ENCODE assay signal across 11 mouse cellular contexts in genomic region chr17:48976611-48977022, GRCm38 (mm10). TPM values are rescaled to one million over a fixed set of nuclear protein-coding genes. Genes with fewer than 3 reads are reported as not detected.
DNase-seq lines count a peak whose midpoint lies in the region; ATAC-seq lines count a peak whose summit lies in the region.
"Had no signal": no experiment of that assay in that cellular context is flagged by ENCODE, and none has a peak within 500 bp of the region (broad histone marks: within the 10 kb centered on the region; RNA-seq: fewer than 3 reads in every experiment).

No protein-coding gene starts in this region.

- H3K9ac ChIP-seq in forebrain, embryonic 11.5 days (ENCODE audit: low read length) = 0 out of 2 replicates have a peak overlapping the region, but pooled peaks have one; percentile 32
- H3K9ac ChIP-seq in hindbrain, embryonic 13.5 days = no peak overlapping the region
- H3K9ac ChIP-seq: kidney, embryonic 15.5 days had no signal

- H3K36me3 ChIP-seq in forebrain, embryonic 11.5 days (ENCODE audit: control insufficient read depth, insufficient read depth, low read length) = no peaks in the 10 kb centered on the region
- no peaks in the 10 kb centered on the region for H3K36me3 ChIP-seq in hindbrain, embryonic 13.5 days
- H3K36me3 ChIP-seq: kidney, embryonic 15.5 days had no signal

- intact Hi-C loops in left cerebral cortex, postnatal 36 days (cut with DNase I) = no loop called here

- peaks cover 19% of the 10 kb centered on the region for H3K4me1 ChIP-seq in forebrain, embryonic 11.5 days (replicated peaks; ENCODE audit: control insufficient read depth, insufficient read depth, low read length)
- peaks cover 47% of the 10 kb centered on the region for H3K4me1 ChIP-seq in hindbrain, embryonic 13.5 days (replicated peaks)

- WGBS in forebrain, embryonic 11.5 days = 15% methylated on average over 5 of the region's 5 CpGs
- WGBS in hindbrain, embryonic 13.5 days = 17% methylated on average over 5 of the region's 5 CpGs

- no peak overlapping the region for H3K4me3 ChIP-seq in forebrain, embryonic 11.5 days (ENCODE audit: low read depth, low read length)
- no peak overlapping the region for H3K4me3 ChIP-seq in hindbrain, embryonic 13.5 days
- H3K4me3 ChIP-seq: kidney, embryonic 15.5 days had no signal

- H3K27ac ChIP-seq in forebrain, embryonic 11.5 days (ENCODE audit: low read depth, low read length) = peak overlapping the region; percentile 50; the same call in 1 of the 2 replicates
- H3K27ac ChIP-seq in hindbrain, embryonic 13.5 days = peak overlapping the region; percentile 87

- H3K9me3 ChIP-seq in forebrain, embryonic 11.5 days (ENCODE audit: control insufficient read depth, low read length) = no peaks in the 10 kb centered on the region
- no peaks in the 10 kb centered on the region for H3K9me3 ChIP-seq in hindbrain, embryonic 13.5 days
- H3K9me3 ChIP-seq: kidney, embryonic 15.5 days had no signal

- DNase-seq in forebrain, embryonic 11.5 days (ENCODE audit: low spot score) = peak; percentile 78
- peak; percentile 69 to 70 for DNase-seq in left cerebral cortex, postnatal 36 days (ENCODE audit: low spot score in 2 of 2)
- DNase-seq in right cerebral cortex, adult 2 months (ENCODE audit: low spot score in 2 of 2) = peak; percentile 75 to 84
- no peak for DNase-seq in gastrocnemius, postnatal 10 days
- DNase-seq in urinary bladder, postnatal 4 days (ENCODE audit: low spot score in 2 of 2) = no peak
- DNase-seq in thymus, postnatal 4 days = no peak

- no peak overlapping the region for H3K4me2 ChIP-seq in forebrain, embryonic 11.5 days (ENCODE audit: low read depth, low read length, severe bottlenecking)
- no peak overlapping the region for H3K4me2 ChIP-seq in hindbrain, embryonic 13.5 days
- H3K4me2 ChIP-seq: kidney, embryonic 15.5 days had no signal

- H3K27me3 ChIP-seq in forebrain, embryonic 11.5 days (ENCODE audit: control insufficient read depth, insufficient read depth, low read length) = no peaks in the 10 kb centered on the region
- H3K27me3 ChIP-seq in hindbrain, embryonic 13.5 days = 0 out of 2 replicates have a peak, but pooled peaks cover 5% of the 10 kb centered on the region
- H3K27me3 ChIP-seq: kidney, embryonic 15.5 days; Patski had no signal

- peak; percentile 84 for ATAC-seq in forebrain, embryonic 11.5 days (replicated peaks; ENCODE audit: low FRiP score)
- ATAC-seq in hindbrain, embryonic 13.5 days (ENCODE audit: low FRiP score) = peak; percentile 81
- ATAC-seq in erythroid progenitor cell, adult 5-6 weeks (replicated peaks; ENCODE audit: low FRiP score, poor library complexity, severe bottlenecking) = no peak
- ATAC-seq: Patski had no signal

RNA-seq across cellular contexts. Expression of gene Lrfn2, which starts 44.4 kb away (rescaled TPM):
- 1.0 and 1.1 TPM in 2 replicates for polyA plus RNA-seq in forebrain, embryonic 11.5 days (2014; fragmentation: Nextera tagmentation; extraction: Ambion mirVana)
- 6.5 and 7.0 TPM in 2 replicates for polyA plus RNA-seq in hindbrain, embryonic 13.5 days (2015; fragmentation: Nextera tagmentation; extraction: Ambion mirVana)
- 10 to 100 TPM; 32.1 to 44.5 TPM for total RNA-seq in left cerebral cortex, postnatal 36 days (2021)
- total RNA-seq in gastrocnemius, postnatal 10 days (2021) = under 1 TPM; 0.38 to 0.43 TPM
- total RNA-seq in erythroid progenitor cell, adult 5-6 weeks (2015; ENCODE audit: low replicate concordance) = not detected in 2 replicates
- total RNA-seq in erythroid progenitor cell, adult 5-6 weeks (2017; ENCODE audit: low replicate concordance) = not detected in 2 replicates
- total RNA-seq: common myeloid progenitor, adult 5-6 weeks had no signal
- polyA plus RNA-seq: Patski had no signal

Comparison
In these comparisons a context has a peak if more than half of its experiments do, and no peak if none do; other contexts are left out.
1. DNase-seq: peak in forebrain, embryonic 11.5 days (single experiment), left cerebral cortex, postnatal 36 days (2 of 2) and right cerebral cortex, adult 2 months (2 of 2); none in gastrocnemius, postnatal 10 days (single experiment), urinary bladder, postnatal 4 days (0 of 2) and thymus, postnatal 4 days (single experiment).
2. RNA of gene Lrfn2, which starts 44.4 kb away (total RNA-seq): 32.1 to 44.5 TPM in left cerebral cortex, postnatal 36 days; 0.38 to 0.43 TPM in gastrocnemius, postnatal 10 days and not detected in erythroid progenitor cell, adult 5-6 weeks; every median in the first group is over 10 times any median in the second.